Mouse (Mus musculus) CH12.LX (cell line): ENCODE data around the gene Ciz1.

Experiments used
- E2F4 ChIP-seq: IDR thresholded peaks from 2 replicates; pipeline ENCODE4 v1.6.1; 2011; ENCODE audit warnings: low read depth, low read length, improper control_type of control experiment; ENCODE audit not compliant: insufficient replicate concordance
- EP300 ChIP-seq: IDR thresholded peaks from 2 replicates; pipeline ENCODE4 v1.6.1; 2011; ENCODE audit warnings: low read length, improper control_type of control experiment
- MAX ChIP-seq: IDR thresholded peaks from 2 replicates; pipeline ENCODE4 v1.6.1; 2011; ENCODE audit warnings: low read length, improper control_type of control experiment
- POLR2A ChIP-seq: IDR thresholded peaks from 2 replicates; pipeline ENCODE4 v1.6.1; 2011; ENCODE audit warnings: low read depth, mild to moderate bottlenecking, improper control_type of control experiment, low read length
- ZKSCAN1 ChIP-seq: IDR thresholded peaks from 2 replicates; pipeline ENCODE4 v1.6.1; 2012; ENCODE audit warnings: low read depth, inconsistent platforms, low read length, improper control_type of control experiment, borderline replicate concordance

DNA sequence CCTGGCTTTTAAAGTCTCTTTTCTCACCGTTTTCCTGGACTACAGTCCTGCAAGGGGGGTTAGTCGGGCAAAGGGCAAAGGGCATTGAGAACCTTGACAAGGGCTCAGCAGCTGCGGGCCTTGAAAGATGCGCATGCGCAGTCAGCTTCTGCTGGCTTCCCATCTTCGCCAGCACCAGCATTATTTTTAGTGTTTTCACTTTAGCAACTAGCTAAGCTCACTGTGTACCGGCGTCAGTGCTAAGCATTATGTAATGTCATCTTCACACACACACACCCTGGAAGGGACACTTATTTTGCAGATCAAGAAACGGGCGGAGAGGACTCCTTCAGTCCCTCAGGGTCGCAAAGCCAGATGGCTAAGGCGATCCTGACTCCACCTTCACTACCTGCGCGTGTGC, 8.6 kb downstream of the Ciz1 start:
- TF ChIP-seq MAX (no peak), ZKSCAN1 (no peak), EP300 (no peak), POLR2A (no peak), E2F4 (no peak)
